Mouse (Mus musculus): ENCODE measurements at regions not wholly inside any gene's neighbourhood (a gene's known extent, or its start where the extent isn't known, plus 50 kb on each side); places are given as distances from the start of the nearest gene placed in this dataset.
A peak's percentile ranks its signal among the peaks of the same experiment; 100 is the strongest.

GRCm38 (mm10) chr12:110122976-110123375 is 155.9 kb upstream of the Dio3 start:
- H3K27ac ChIP-seq (replicated peaks; ENCODE audit: low read depth, low read length), result no peak overlapping the region
- no peak overlapping the region for H3K4me2 ChIP-seq (ENCODE audit: low read depth, low read length)
- ATAC-seq (ENCODE audit: low read depth), result no peak
- no peak for DNase-seq (ENCODE audit: low spot score)
- no peak overlapping the region for H3K9ac ChIP-seq (ENCODE audit: low read depth, low read length)
- H3K27me3 ChIP-seq (replicated peaks; ENCODE audit: control insufficient read depth, insufficient read depth, low read length), result no peaks in the 10 kb centered on the region
- H3K4me1 ChIP-seq (ENCODE audit: control insufficient read depth, insufficient read depth, low read length), result no peaks in the 10 kb centered on the region; the same call in 1 of the 2 replicates
- no peak overlapping the region for H3K4me3 ChIP-seq (ENCODE audit: low read depth, low read length)
- no peaks in the 10 kb centered on the region for H3K9me3 ChIP-seq (ENCODE audit: control insufficient read depth, low read length)
- WGBS, result 64% methylated on average over 4 of the region's 4 CpGs
- no peaks in the 10 kb centered on the region for H3K36me3 ChIP-seq (ENCODE audit: control insufficient read depth, insufficient read depth, low read length)

DNA sequence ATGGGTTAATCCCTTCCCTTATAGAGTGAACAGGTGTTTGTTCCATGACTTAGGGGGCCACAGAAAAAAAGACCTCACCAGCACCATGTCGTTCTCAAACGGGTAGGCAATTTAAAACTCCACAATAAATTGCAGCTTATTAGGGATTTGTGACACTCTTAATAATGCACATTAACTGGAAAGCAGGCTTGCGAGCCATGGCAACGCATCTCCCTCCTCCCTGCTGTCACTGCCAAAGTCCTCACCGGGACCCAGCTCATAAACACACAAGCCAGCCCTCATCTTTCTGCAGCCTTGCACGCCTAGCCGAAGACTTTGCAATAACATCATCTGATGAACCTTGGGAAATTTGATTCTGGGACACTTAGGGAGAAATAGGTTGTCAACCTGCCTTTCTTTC is 152.3 kb upstream of the Dio3 start:
- ATAC-seq (ENCODE audit: low read depth) (no peak), DNase-seq (ENCODE audit: low spot score) (no peak)
- Histone ChIP-seq H3K27ac (replicated peaks; ENCODE audit: low read depth, low read length) (no peak overlapping the region), H3K4me3 (ENCODE audit: low read depth, low read length) (no peak overlapping the region), H3K4me1 (ENCODE audit: control insufficient read depth, insufficient read depth, low read length) (no peaks in the 10 kb centered on the region; the same call in 1 of the 2 replicates), H3K36me3 (ENCODE audit: control insufficient read depth, insufficient read depth, low read length) (no peaks in the 10 kb centered on the region), H3K9ac (ENCODE audit: low read depth, low read length) (no peak overlapping the region), H3K4me2 (ENCODE audit: low read depth, low read length) (no peak overlapping the region), H3K9me3 (ENCODE audit: control insufficient read depth, low read length) (no peaks in the 10 kb centered on the region), H3K27me3 (replicated peaks; ENCODE audit: control insufficient read depth, insufficient read depth, low read length) (no peaks in the 10 kb centered on the region)
- 74% methylated on average over 7 of the region's 7 CpGs for WGBS

- no peaks in the 10 kb centered on the region for H3K27me3 ChIP-seq (replicated peaks; ENCODE audit: control insufficient read depth, insufficient read depth, low read length)
- ATAC-seq (ENCODE audit: low read depth), result peak; percentile 37; the same call in 1 of the 2 replicates
- WGBS, result 65% methylated on average over 5 of the region's 5 CpGs
Observed at GRCm38 (mm10) chr12:110145379-110145778, 133.5 kb upstream of the Dio3 start.

DNA sequence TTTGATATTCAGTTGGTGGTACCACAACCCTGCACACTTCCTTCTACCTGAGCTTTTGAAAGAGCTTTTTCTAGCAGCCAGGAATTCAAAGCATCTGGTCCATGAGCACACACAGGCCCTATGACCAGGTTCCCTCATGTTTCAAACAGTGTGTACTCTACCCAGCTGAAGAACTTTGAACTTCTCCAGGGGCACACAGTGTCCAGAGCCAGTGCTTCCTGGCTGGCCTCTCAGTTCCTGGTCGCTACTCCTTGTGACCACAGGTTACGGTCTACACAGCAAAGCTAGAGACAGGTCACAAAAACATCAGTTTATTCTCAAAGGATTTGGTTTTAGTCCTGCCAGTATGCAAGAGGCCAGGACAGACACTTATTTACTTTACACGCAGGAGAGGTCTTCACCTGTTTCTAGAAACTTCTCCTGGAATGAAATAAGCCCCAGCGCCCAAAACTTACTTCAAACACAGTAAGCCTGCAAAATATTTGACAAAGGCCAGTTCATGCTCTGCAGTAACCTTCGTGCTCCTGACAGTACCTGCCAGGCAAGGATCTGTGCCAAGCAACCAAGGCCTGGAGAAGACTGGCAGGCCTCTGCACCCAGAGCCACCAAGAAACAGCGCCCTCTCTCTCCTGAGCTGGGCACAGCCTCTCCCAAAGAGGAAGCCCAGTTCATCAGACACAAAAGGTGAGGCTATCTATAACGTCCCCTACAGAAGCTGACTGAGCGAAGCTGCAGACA is 124.5 kb upstream of the Dio3 start:
- no peak overlapping the region for H3K27ac ChIP-seq (replicated peaks; ENCODE audit: low read depth, low read length)
- peaks cover 6% of the 10 kb centered on the region for H3K9me3 ChIP-seq (ENCODE audit: control insufficient read depth, low read length)
- DNase-seq (ENCODE audit: low spot score) (no peak), ATAC-seq (ENCODE audit: low read depth) (no peak)
- no peak overlapping the region for H3K9ac ChIP-seq (ENCODE audit: low read depth, low read length)
- H3K4me2 ChIP-seq (ENCODE audit: low read depth, low read length), result no peak overlapping the region
- H3K4me1 ChIP-seq (ENCODE audit: control insufficient read depth, insufficient read depth, low read length), result peaks cover 16% of the 10 kb centered on the region
- WGBS, result 86% methylated on average over 8 of the region's 8 CpGs
- H3K4me3 ChIP-seq (ENCODE audit: low read depth, low read length), result no peak overlapping the region
- no peaks in the 10 kb centered on the region for H3K27me3 ChIP-seq (replicated peaks; ENCODE audit: control insufficient read depth, insufficient read depth, low read length)
- H3K36me3 ChIP-seq (ENCODE audit: control insufficient read depth, insufficient read depth, low read length), result no peaks in the 10 kb centered on the region

More at GRCm38 (mm10) chr12:110145379-110145778, 133.5 kb upstream of the Dio3 start:
- Histone ChIP-seq H3K4me1 (ENCODE audit: control insufficient read depth, insufficient read depth, low read length) (no peaks in the 10 kb centered on the region), H3K36me3 (ENCODE audit: control insufficient read depth, insufficient read depth, low read length) (no peaks in the 10 kb centered on the region), H3K9me3 (ENCODE audit: control insufficient read depth, low read length) (peaks cover 6% of the 10 kb centered on the region), H3K9ac (ENCODE audit: low read depth, low read length) (no peak overlapping the region), H3K4me2 (ENCODE audit: low read depth, low read length) (no peak overlapping the region), H3K27ac (replicated peaks; ENCODE audit: low read depth, low read length) (no peak overlapping the region), H3K4me3 (ENCODE audit: low read depth, low read length) (no peak overlapping the region)
- DNase-seq (ENCODE audit: low spot score), result peak; percentile 51

DNA sequence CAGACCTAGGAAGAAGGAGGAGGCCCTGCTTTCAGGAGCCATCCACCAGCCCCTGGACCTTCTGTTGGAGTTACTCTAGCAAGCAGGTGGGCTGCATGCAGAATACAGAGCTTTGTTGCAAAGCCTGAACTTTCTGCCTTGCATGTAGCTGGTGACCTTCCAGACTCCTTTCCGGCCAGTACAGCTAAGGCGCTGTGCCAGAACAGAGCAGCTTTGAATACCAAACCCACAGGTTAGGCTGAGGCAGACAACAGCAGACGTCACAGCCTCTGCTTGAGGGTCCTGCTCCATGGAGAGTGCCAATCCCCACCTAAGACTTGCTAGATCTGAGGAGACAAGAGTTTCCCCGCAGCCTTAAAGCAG is 123.9 kb upstream of the Dio3 start:
- Histone ChIP-seq H3K4me1 (ENCODE audit: control insufficient read depth, insufficient read depth, low read length) (peaks cover 16% of the 10 kb centered on the region), H3K27me3 (replicated peaks; ENCODE audit: control insufficient read depth, insufficient read depth, low read length) (no peaks in the 10 kb centered on the region), H3K9ac (ENCODE audit: low read depth, low read length) (no peak overlapping the region), H3K27ac (replicated peaks; ENCODE audit: low read depth, low read length) (no peak overlapping the region), H3K4me3 (ENCODE audit: low read depth, low read length) (no peak overlapping the region), H3K36me3 (ENCODE audit: control insufficient read depth, insufficient read depth, low read length) (no peaks in the 10 kb centered on the region), H3K4me2 (ENCODE audit: low read depth, low read length) (no peak overlapping the region), H3K9me3 (ENCODE audit: control insufficient read depth, low read length) (peaks cover under 1% of the 10 kb centered on the region)
- 58% methylated on average over 4 of the region's 4 CpGs for WGBS
- DNase-seq (ENCODE audit: low spot score) (no peak), ATAC-seq (ENCODE audit: low read depth) (no peak)

- Histone ChIP-seq H3K4me1 (ENCODE audit: control insufficient read depth, insufficient read depth, low read length) (peaks cover 18% of the 10 kb centered on the region), H3K9ac (ENCODE audit: low read depth, low read length) (no peak overlapping the region), H3K4me3 (ENCODE audit: low read depth, low read length) (no peak overlapping the region), H3K36me3 (ENCODE audit: control insufficient read depth, insufficient read depth, low read length) (no peaks in the 10 kb centered on the region), H3K4me2 (ENCODE audit: low read depth, low read length) (no peak overlapping the region), H3K9me3 (ENCODE audit: control insufficient read depth, low read length) (no peaks in the 10 kb centered on the region), H3K27ac (replicated peaks; ENCODE audit: low read depth, low read length) (no peak overlapping the region), H3K27me3 (replicated peaks; ENCODE audit: control insufficient read depth, insufficient read depth, low read length) (no peaks in the 10 kb centered on the region)
- no peak for ATAC-seq (ENCODE audit: low read depth)
- 41% methylated on average over 6 of the region's 8 CpGs for WGBS
- no peak for DNase-seq (ENCODE audit: low spot score)
Observed at GRCm38 (mm10) chr12:110156441-110156840, 122.4 kb upstream of the Dio3 start.

DNA sequence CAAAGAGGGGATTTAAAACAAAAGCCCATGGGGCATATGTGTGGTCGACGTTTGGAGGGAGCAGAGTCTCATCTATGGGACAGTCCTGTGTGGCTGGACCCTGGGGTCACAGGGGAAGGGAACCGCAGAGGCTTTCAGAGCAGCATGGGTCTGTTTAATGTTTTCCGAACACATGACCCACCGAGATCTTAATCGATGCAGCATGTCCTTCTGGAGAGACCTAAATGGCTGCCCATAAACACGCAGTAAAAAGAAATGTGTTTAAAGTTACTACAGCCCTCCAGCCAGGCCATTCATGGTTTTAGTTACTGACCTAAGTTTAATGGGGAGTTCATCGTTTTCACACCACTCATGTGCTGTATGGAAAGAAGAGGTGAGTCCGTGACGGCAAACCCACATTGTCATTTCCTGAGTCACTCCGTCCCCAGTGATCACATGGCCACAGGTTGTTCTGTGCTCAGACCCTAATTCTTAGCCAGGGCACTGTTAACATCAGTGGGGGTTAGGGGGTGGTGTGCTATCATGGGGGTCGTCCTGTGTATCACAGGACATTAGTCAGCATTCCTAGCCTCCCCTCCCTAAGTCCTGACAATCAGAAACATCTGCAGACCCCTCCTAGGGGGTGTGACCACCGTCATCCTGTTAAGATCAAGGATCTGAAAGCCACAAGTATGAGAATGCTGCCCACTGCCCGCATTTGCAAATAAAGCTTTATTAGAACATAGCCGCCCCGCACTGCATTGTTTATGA is 120.7 kb upstream of the Dio3 start:
- 44% methylated on average over 16 of the region's 16 CpGs for WGBS
- H3K27ac ChIP-seq (replicated peaks; ENCODE audit: low read depth, low read length), result peak overlapping the region; percentile 25; the same call in 1 of the 2 replicates
- peak; percentile 31 for DNase-seq (ENCODE audit: low spot score)
- H3K4me1 ChIP-seq (ENCODE audit: control insufficient read depth, insufficient read depth, low read length), result peaks cover 20% of the 10 kb centered on the region
- H3K4me3 ChIP-seq (ENCODE audit: low read depth, low read length), result no peak overlapping the region
- ATAC-seq (ENCODE audit: low read depth), result no peak
- H3K36me3 ChIP-seq (ENCODE audit: control insufficient read depth, insufficient read depth, low read length), result no peaks in the 10 kb centered on the region
- H3K9me3 ChIP-seq (ENCODE audit: control insufficient read depth, low read length), result no peaks in the 10 kb centered on the region
- no peak overlapping the region for H3K9ac ChIP-seq (ENCODE audit: low read depth, low read length)
- H3K27me3 ChIP-seq (replicated peaks; ENCODE audit: control insufficient read depth, insufficient read depth, low read length), result no peaks in the 10 kb centered on the region
- no peak overlapping the region for H3K4me2 ChIP-seq (ENCODE audit: low read depth, low read length)

DNA sequence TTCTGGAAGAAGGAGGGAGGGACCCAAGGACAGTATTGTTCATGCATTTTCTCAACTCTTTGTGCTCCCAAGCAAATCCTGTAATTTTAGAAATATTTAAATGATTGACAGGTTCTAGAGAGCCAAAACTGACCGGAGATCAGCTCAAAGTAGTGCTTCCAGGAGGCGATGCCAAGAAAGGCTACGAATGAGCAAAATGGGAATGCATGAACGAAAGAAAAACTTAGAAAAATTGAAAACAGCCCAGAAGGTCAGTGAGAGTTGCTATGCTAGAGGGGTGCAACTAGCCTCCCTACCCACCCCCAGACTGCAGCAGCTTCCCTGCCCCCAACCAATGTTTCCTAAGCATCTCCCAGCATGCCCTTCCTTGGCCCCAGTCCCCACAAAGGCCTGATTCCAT is 117.6 kb upstream of the Dio3 start:
- Histone ChIP-seq H3K36me3 (ENCODE audit: control insufficient read depth, insufficient read depth, low read length) (no peaks in the 10 kb centered on the region), H3K27me3 (replicated peaks; ENCODE audit: control insufficient read depth, insufficient read depth, low read length) (no peaks in the 10 kb centered on the region), H3K4me2 (ENCODE audit: low read depth, low read length) (no peak overlapping the region), H3K9ac (ENCODE audit: low read depth, low read length) (no peak overlapping the region), H3K4me3 (ENCODE audit: low read depth, low read length) (no peak overlapping the region), H3K4me1 (ENCODE audit: control insufficient read depth, insufficient read depth, low read length) (peaks cover 18% of the 10 kb centered on the region), H3K27ac (replicated peaks; ENCODE audit: low read depth, low read length) (no peak overlapping the region), H3K9me3 (ENCODE audit: control insufficient read depth, low read length) (no peaks in the 10 kb centered on the region)
- ATAC-seq (ENCODE audit: low read depth) (peak; percentile 47; the same call in 1 of the 2 replicates), DNase-seq (ENCODE audit: low spot score) (peak; percentile 82)
- WGBS, result 56% methylated on average over 4 of the region's 4 CpGs
